Mouse (Mus musculus) erythroblast, adult 5-6 weeks (primary cell): ENCODE measurements at regions not wholly inside any gene's neighbourhood (a gene's known extent, or its start where the extent isn't known, plus 50 kb on each side); places are given as distances from the start of the nearest gene placed in this dataset.

Experiments used
- ATAC-seq: replicated peaks from 2 replicates; pipeline ENCODE4 v1.8.0; 2016; ENCODE audit warnings: moderate number of reproducible peaks, mild to moderate bottlenecking, moderate TSS enrichment, inconsistent platforms; ENCODE audit not compliant: poor library complexity, low FRiP score, severe bottlenecking

DNA sequence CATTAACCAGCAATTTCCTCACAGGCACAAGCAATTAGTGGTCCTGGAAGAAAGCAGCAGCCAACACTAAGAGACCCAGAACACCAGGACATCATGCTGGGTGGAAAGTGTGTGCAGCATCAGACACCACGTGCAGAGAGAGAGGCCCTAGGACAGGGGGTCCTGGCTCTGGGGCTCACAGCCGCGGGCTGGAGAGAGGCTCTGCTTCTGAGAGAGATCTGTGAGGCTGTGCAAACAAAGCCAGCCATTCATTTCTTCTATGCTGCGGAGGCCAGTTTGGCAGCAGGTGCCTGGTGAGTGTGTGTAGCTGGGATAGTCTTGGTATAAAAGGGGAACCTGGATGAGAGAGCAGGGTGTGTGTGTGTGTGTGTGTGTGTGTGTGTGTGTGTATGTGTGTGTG is 257.7 kb upstream of the Rnaseh2b start:
- ATAC-seq = no peak

DNA sequence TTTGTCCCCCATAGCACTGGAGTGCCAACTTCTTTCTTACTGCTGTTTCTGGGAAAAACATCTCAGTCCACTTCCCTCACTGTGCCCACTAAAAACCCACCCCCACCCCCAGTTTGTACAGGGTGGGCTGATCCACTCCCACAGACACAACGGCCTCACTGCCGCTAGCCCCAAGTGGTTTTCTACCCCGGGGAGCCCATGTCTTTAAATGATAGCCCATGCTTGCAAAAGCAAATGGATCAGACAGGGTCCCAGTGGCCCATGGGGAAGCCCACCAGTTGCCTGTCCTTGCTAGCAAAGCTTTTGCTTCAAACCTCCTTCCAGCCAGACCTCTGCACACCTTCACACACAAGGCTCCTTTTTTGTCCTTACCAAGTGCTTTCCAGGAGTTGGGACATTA is 257.0 kb upstream of the Rnaseh2b start:
- ATAC-seq = no peak

DNA sequence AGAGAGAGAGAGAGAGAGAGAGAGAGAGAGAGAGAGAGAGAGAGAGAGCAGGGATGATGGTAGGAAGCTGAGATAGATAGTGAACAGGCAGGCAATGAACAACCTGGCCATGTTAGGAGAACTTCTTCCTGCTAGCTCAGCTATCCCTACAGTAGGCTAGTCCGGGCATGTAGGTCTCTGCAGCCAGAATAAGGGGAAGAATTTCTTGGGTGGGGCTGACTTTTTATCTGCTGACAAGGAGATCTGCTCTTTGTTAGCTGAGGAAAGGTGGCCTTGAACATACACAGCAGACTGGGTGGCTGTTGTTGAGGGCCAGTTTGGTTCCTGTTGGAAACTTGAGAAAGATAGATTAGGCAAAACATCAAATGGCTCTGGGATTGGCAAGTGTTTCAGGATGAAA is 254.9 kb upstream of the Rnaseh2b start:
- ATAC-seq = no peak

DNA sequence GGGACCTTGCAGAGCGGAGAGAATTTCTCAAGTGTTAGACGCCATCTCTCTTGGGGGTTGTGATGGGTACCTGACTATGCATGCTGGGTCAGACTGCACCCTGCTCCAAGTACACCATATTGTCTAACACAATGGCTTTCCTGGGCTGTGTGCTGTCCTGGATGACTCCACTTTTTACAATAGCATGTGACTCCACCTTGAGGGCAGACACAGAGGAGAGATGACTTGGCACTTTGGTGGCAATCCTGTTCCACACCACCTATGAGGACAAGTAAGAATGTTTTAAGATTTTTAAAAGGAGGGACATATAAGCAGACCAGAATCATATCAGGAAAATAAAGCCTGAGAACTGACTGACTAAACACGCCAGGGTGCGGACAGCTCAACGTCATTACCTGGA is 254.5 kb upstream of the Rnaseh2b start:
- no peak for ATAC-seq

DNA sequence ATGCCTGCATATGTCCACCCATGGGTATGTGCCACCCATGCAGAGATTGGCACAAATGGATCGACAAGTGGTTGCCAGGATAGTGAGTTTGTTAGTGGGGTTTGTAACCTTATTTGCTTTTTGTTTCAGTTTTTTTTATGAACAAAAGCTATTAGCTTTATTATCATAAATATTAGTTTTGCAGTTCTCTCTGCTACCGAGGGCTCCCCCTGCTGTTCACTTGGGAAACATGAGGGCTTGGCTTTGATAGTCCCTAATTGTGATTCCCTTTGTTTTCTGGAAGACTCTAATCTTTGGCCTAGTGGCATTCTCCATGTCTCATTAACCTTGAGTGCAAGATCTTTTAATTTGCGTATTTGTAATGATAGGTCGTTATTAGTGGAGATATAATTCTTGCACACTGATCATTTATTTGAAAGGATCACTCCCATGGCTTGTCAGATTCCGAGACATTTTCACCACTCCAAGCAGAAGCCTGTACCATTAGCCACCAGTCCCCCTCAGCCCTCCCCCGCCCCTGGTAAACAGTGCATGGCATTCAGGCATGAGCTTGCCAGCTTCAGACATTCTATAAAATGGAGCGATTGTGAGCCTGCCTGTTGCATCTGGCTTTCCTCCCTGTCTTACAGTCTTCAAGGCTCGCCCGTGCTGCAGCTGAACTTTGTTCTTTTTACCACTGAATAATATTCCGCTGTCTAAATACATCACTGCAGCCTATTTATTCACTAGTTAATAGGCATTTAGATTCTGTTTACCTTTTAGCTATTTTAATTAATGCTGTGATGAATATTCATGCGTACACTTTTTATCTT is 249.9 kb upstream of the Rnaseh2b start:
- ATAC-seq = no peak

DNA sequence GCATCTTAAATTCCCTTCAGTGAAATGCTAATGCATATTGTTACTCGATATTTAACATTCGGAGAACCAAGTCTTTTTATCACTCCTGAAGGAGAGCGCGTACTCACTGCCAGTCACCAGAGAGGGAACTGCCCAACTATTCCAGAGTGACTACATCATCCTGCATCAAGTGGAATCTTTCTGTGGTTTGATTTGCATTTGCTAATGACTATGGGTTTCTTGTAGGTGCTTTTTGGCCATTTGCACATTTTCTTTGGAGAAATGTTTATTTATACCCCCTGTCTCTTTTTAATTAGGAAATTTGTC is 249.3 kb upstream of the Rnaseh2b start:
- no peak for ATAC-seq

DNA sequence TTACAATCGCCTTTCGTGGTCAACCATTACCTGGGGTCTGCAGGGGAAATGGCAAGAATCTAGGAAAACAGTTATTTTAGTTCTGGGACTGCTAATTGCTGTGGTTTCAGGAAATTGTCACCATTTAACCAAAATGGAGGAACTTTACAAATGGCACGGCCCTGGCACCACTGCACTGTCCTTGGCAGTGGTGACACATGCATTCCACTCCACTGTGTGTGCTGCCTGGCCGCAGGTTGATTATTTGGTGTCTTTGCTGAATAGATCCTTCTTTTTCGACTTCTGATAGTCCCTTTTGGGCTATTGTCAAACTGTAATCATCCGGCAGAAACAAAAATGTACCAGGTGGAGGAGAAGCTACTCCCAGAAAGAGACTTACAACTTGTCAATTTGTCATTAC is 241.4 kb upstream of the Rnaseh2b start:
- no peak for ATAC-seq

DNA sequence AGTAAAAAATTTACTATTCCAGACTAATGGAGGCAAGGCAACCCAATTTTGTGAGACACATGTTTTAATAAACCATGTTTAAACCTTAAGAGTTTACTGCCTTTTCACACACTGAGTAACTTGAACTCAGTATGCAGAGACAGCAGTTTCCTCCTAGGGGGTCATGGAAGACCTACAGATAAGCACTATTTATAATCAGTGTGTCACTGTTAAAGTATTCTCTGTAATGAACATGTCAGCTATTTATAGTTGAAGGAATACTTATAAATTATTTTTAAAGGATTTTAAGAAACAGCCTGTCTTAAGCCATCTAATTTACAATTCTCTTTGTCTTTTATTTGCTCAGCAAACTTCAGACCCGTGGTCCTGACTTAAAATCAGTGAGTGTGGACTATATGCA is 240.5 kb upstream of the Rnaseh2b start:
- no peak for ATAC-seq

DNA sequence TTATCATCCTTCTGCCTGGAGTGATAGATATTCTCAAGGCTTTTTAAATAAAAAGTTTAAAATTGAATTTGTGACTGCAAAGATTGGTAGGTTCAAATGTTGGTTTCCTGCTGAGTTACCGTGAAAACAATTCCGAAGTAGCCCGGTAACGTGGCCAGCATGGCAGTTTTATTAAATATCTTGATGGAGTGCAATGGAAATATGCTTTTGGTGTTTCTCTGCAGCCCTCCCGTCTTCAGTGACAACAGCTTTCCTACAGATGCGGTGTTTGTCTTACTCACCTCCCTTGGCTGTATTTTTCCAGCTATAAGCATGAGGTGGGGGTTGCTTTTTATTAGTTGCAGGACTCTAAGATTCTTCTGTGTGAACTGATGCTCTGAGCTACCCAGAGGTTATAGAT is 239.4 kb upstream of the Rnaseh2b start:
- ATAC-seq = no peak

DNA sequence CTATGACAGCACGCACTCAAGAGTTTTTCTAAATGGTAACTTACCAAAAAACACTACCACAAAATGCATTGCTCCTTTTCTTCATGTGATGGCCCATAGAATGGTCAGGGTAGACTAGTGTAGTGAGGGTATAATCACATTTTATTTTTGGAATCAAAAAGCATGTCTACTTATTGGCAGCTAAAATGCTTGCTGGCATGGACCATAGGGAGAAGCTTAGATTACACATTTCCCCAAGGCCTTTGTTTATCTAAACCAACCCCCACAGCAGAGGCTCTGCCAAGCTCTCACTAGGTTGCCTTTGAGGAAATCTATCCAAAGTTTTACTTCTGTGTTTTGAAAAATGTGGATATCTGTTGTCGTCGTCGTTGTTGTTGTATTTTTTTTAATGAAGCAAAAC is 235.3 kb upstream of the Rnaseh2b start:
- no peak for ATAC-seq

DNA sequence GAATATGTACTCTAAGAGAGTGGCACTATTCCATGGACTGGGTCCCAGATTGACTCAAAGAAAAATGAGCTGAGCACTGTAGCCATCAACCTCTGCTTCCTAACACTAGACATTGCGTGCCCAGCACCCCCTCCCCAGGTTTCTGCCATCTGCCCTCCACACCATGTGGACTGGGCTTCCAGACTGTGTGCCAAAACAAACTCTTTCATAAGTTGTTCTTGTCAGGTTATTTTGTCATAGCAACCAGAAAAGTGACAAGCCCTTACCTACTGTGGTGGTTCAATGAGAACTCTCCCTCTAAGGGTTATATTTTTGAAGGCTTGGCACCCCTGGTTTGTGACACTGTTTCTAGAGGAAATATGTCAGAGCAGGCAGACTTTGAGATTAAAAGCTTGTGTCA is 234.3 kb upstream of the Rnaseh2b start:
- ATAC-seq = no peak

DNA sequence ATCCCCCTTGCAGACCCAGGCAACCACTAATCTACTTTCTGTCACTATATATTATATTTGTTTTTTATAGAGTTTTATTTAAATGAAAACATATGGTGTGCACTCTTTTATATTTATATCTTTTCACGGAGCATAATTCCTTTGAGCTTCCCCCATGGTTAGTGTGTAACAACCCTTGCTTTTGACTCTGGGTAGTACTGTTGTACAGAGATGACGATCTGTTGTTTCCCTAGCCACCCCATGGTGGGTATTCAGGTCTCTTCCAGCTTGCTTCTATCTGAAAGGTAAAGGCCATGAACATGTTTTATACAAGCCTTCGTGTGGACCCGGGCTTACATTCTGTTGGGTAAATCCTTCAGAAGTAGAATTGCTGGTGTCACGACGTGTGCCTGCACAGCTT is 221.2 kb upstream of the Rnaseh2b start:
- ATAC-seq = no peak

DNA sequence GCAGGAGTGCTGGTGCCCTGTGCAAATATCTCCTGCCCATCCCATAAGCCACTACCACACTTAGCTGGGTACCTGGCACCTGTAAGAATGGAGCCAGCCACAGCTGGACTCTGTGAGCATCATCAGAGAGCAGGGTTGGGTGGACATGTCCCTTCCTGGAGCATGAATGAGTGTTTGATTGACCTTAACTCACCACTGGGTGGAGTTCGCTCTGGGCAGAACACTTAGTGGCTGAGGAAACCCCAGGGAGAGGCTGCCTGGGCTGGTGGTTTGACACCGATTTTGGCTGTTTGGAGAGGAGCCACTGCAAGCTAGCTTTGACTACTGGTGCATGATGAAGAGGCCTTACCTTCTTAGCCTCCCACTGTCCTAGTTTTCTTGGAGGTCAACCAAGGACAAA is 208.3 kb upstream of the Rnaseh2b start:
- ATAC-seq = no peak

DNA sequence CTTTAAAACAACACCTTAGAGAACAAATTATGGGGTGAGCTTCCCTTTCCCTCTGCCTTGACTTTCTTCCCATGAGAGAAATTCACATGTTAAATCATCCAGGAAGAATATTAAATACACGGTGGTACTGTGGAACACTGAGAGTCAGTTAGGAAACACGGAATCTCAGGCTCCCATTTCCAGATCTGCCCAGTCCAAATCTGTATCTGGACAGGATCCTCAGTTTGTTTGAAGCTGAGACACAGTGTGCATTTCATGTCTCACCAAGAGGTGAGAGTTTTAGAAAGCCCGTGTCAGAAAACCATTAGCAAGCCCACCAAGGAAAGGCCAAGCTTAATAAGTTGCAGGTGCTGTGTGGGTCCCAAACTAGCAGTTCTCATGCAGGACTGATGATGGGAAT is 204.2 kb upstream of the Rnaseh2b start:
- no peak for ATAC-seq

DNA sequence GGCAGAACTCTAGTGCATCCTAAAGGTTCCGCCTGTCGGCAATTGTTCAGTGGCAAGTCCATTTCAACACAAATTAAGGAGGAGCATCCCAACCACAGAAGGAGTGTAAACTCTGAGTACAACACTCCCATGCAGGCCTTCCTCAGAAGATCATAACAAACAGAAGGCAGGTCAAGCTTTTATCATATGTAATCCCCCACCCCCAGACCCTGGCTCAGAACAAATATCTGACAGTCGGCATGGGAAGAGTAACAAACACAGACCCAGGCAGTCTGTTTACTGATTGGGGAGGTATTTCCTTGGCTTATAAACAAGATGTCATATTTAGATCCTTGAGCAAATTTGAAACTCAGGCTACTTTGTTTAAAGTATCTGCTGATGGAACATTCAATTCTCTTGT is 174.9 kb upstream of the Rnaseh2b start:
- ATAC-seq = no peak

DNA sequence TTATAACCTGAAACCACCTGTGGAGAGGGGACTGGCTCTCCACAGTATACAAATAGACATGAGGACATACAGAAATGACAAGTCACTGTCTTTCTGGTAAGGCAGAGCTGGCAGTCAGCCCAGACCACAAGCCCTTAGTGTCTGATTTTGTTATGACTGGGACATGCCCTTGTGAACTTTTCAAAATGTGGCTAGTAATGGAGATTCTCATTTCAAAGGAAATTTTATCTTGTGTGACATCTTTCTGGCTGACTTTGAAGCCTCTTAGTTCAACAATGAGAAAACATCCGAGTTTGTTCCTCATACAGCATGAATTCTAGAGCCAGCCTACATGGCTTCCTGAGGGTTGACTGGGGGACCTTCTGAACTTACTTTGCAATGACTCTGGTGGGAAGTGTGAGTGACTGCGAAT is 173.8 kb upstream of the Rnaseh2b start:
- ATAC-seq = no peak

DNA sequence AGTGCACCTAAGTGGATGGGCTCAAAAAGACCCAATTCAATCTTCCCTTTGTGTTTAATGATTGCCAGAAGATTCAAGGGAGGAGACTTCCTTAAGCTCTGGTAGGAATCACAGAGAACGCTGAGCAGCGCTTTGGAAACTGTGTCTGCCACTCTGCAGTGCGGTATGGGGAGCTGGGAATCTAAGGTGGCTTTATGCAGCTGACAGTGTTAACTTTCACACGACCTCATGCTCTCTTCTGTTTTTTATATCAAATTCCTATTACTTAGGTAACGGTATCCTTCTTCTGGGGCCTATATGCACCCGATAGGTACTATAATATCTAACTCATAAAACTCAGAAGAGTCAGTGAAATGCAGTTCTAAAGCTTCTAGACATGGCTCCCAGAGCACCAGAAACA is 163.5 kb upstream of the Rnaseh2b start:
- ATAC-seq = no peak

DNA sequence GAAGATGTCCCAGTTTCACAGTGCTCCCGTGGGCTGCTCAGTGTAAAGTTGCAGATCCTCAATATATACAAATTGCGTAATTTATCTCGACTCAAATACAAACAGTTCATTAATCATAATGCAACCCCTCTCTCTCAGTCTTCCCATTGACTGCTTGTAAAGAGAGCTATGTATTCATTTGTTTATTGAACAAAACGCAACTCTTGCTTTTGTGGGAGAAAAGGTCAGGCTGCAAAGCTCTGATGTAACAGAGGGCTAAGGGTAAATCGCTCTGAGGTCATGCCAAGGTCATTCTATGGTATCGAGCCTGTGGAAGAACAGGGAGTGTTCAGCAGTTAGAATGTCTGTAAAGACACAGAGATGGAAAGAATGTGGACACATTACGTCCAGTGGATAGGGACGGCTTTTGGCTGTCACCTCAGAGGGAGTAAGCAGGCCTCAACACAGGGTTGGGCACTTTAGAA is 160.0 kb upstream of the Rnaseh2b start:
- ATAC-seq = no peak

DNA sequence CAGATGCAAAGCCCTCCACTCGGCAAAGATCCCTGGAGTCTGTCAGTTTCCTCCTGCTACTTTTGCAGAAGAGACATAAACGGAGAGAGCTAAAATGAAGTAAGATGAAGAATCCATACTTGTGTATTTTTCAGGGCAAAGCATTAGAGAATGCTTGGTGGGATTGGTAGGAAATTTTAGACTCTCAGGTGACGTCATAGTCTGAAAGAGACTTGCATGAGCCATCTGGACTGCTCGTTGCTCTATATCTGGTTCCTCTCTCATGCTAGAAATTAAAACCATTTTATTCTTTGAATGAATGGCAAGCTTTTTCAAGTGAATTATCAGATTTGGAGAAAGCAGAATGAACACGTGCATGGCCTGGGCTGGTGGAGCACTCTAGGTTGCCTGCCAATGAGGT is 154.4 kb upstream of the Rnaseh2b start:
- ATAC-seq = no peak

DNA sequence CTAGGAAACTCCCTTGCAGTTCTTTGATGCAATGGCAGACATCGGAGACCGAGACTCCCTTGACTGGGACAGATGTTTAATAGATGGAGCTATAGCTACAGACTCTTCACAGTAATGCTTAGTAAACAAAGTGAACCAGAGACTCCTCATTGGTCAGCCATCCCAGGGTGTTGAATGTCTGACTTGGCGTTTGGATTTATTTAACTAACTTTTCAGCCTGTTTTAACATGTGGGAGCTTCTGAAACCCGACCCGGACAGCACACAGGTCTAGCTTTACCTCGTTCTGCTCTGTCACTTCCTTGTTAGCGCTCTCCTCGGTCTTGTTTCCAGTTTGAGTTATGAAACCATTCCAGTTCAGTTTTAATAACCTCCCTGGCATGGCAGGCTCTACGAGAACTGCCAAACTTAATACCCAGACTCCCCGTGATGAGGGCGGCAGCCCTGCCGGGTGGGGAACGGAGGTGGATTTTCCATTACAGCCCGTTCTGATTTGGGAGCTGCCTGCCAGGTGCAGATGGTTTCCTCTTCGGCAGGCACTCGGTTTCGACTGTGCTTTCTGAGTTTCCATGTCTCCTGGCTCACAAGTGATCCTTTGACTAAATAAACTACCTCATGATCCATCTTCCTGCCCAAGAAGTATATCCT is 147.9 kb upstream of the Rnaseh2b start:
- no peak for ATAC-seq

DNA sequence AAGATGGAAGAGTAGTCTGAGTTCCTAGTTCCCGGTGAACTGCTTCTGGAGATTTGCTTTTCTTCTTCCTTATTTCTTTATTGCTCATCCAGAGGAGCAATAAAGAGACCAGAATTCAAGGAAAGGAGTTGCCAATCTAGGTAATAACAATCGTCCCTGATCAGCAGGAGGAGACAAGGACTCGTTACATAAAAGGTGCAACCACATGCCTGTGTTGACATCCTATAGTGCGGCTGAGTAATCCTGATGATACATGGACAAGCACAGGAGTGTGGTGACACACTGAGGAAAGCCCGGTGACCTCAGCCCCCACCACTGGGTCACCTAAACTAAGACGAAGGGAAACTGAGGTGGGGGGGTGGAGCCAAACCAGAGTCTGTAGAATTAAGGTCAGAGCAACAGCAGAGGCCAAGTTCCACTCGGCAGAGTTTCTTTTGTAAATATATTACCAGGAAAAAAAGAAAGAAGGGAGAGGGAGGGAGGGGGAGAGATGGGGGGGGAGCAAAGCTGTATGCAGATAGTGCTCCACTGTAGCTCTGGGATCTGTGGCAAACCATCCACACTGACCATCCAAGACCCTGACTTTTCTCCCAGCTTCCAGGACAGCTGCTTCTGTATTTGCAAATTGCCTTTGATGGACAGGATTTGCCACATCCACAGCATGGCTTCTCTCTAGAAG is 135.2 kb upstream of the Rnaseh2b start:
- ATAC-seq = no peak
